13 mouse cellular contexts compared by ENCODE assay signal in the genomic region with DNA sequence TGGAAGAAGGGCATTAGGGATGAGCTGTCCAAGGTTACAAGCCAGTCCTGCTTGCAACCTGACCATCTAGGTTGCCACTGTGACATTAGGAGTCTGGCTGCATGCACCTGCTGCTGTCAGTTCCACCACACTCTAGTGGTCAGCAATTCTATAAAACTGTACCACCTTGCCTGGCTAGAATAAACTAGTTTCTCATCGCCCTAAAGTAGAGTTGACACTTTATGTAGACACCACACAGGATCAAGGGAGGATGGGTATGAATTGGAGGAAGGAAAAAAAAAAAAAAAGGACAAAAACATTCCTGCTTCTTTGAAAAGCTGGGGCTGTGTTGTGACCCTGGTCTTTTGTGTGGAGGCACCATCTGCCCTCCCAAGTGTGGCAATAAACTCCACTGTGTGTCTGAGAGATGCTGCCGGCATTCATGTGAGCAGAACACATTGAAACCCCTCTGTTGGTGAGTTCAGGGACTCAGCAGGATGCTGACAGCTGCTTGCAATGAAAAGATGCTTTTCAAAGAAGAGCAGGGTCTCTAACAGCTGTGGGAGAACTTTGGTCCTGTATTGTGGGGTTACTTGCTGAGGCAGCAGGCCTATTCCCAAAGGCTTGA. TPM values are rescaled to one million over a fixed set of nuclear protein-coding genes. Genes with fewer than 3 reads are reported as not detected.
DNase-seq lines count a peak whose midpoint lies in the region; ATAC-seq and TF ChIP-seq lines count a peak whose summit lies in the region.
"Had no signal": no experiment of that assay in that cellular context is flagged by ENCODE, and none has a peak within 500 bp of the region (broad histone marks: within the 10 kb centered on the region; RNA-seq: fewer than 3 reads in every experiment).

No protein-coding gene starts in this region.

- H3K79me2 ChIP-seq in C2C12 (ENCODE audit: control insufficient read depth, insufficient read depth): no peaks in the 10 kb centered on the region

- no peak overlapping the region for H3ac ChIP-seq in C2C12 (ENCODE audit: control insufficient read depth, insufficient read length, low read depth)

- H3K4me3 ChIP-seq in C2C12 (ENCODE audit: insufficient read depth, poor library complexity, severe bottlenecking): no peak overlapping the region
- no peak overlapping the region for H3K4me3 ChIP-seq in hindbrain, postnatal 0 days (ENCODE audit: low read length)
- no peak overlapping the region for H3K4me3 ChIP-seq in midbrain, embryonic 13.5 days (replicated peaks)

- no peak overlapping the region for H3K27ac ChIP-seq in hindbrain, postnatal 0 days
- no peak overlapping the region; the same call in 1 of the 2 replicates for H3K27ac ChIP-seq in midbrain, embryonic 13.5 days

- no peaks in the 10 kb centered on the region for H3K4me1 ChIP-seq in hindbrain, postnatal 0 days (ENCODE audit: insufficient read depth, low read length)
- H3K4me1 ChIP-seq in midbrain, embryonic 13.5 days (replicated peaks): peaks cover 7% of the 10 kb centered on the region; the same call in 1 of the 2 replicates

- TF ChIP-seq CTCF in C2C12 (IDR thresholded peaks at IDR 0.05; ENCODE audit: control insufficient read depth, insufficient read depth, insufficient read length): no peak
- no peak for TF ChIP-seq CTCF in hindbrain, postnatal 0 days (IDR thresholded peaks at IDR 0.05; ENCODE audit: low read depth)

- 15% methylated on average over 2 of the region's 2 CpGs for WGBS in hindbrain, postnatal 0 days
- WGBS in midbrain, embryonic 13.5 days: 12% methylated on average over 2 of the region's 2 CpGs

- H3K9ac ChIP-seq in hindbrain, postnatal 0 days (replicated peaks; ENCODE audit: low read length): no peak overlapping the region
- no peak overlapping the region for H3K9ac ChIP-seq in midbrain, embryonic 13.5 days (replicated peaks)

- peak; percentile 32 for DNase-seq in Muller cell, postnatal 12 days (ENCODE audit: inconsistent ontology term)
- peak; percentile 15 for DNase-seq in hindbrain, postnatal 0 days (ENCODE audit: low spot score)
- DNase-seq in adrenal gland, adult 2 months: no peak
- DNase-seq in urinary bladder, postnatal 10 days (ENCODE audit: low spot score): no peak
- DNase-seq in urinary bladder, postnatal 36 days (ENCODE audit: low spot score in 2 of 2): no peak
- no peak for DNase-seq in kidney, postnatal 14 days
- DNase-seq: cerebellum, postnatal 25 days; heart, postnatal 36 days; kidney, postnatal 10 days; lung, adult 2 months; thymus, postnatal 25 days had no signal

- H3K36me3 ChIP-seq in C2C12 (ENCODE audit: control insufficient read depth, insufficient read depth): no peaks in the 10 kb centered on the region
- no peaks in the 10 kb centered on the region for H3K36me3 ChIP-seq in hindbrain, postnatal 0 days (ENCODE audit: insufficient read depth, low read length)
- no peaks in the 10 kb centered on the region for H3K36me3 ChIP-seq in midbrain, embryonic 13.5 days

- no peak overlapping the region for H3K4me2 ChIP-seq in hindbrain, postnatal 0 days (ENCODE audit: low read depth, low read length)
- no peak overlapping the region for H3K4me2 ChIP-seq in midbrain, embryonic 13.5 days (replicated peaks)

- ATAC-seq in hindbrain, postnatal 0 days: 0 out of 2 replicates have a peak, but pooled peaks have one; percentile 43
- ATAC-seq in midbrain, embryonic 13.5 days: peak; percentile 53

- no peaks in the 10 kb centered on the region for H3K79me3 ChIP-seq in C2C12 (ENCODE audit: low read depth)

- no peaks in the 10 kb centered on the region for H3K9me3 ChIP-seq in hindbrain, postnatal 0 days (ENCODE audit: low read length)
- H3K9me3 ChIP-seq in midbrain, embryonic 13.5 days: no peaks in the 10 kb centered on the region

- no peaks in the 10 kb centered on the region for H3K27me3 ChIP-seq in C2C12 (ENCODE audit: control insufficient read depth, insufficient read depth, insufficient read length)
- H3K27me3 ChIP-seq in hindbrain, postnatal 0 days (ENCODE audit: insufficient read depth, low read length): no peaks in the 10 kb centered on the region
- H3K27me3 ChIP-seq in midbrain, embryonic 13.5 days: no peaks in the 10 kb centered on the region

TF ChIP-seq in C2C12, 6 proteins besides CTCF, POLR2A, EP300 and RAD21:
- TF ChIP-seq CEBPB (IDR thresholded peaks at IDR 0.05; ENCODE audit: low read depth) (no peak), FOSL1 (IDR thresholded peaks at IDR 0.05; ENCODE audit: insufficient read depth, low read length, poor library complexity, severe bottlenecking) (no peak), MAX (IDR thresholded peaks at IDR 0.05) (no peak), MYOD1 (IDR thresholded peaks at IDR 0.05; ENCODE audit: control insufficient read depth, insufficient read length, low read depth) (peak; percentile 52), MYOG (IDR thresholded peaks at IDR 0.05; ENCODE audit: control insufficient read depth, extremely low read depth, insufficient read length) (no peak)

RNA-seq across cellular contexts. Expression of a gene that starts 14.7 kb away (rescaled TPM):
- 30.9 TPM for polyA plus RNA-seq in C2C12 (2012; fragmentation: generic; extraction: Trizol)
- 212 and 244 TPM in 2 replicates for total RNA-seq in hindbrain, postnatal 0 days (2014; rRNA removed)
- 204 and 219 TPM in 2 replicates for polyA plus RNA-seq in hindbrain, postnatal 0 days (2015; fragmentation: Nextera tagmentation; extraction: Ambion mirVana)
- 242 and 259 TPM in 2 replicates for polyA plus RNA-seq in midbrain, embryonic 13.5 days (2015; fragmentation: Nextera tagmentation; extraction: Ambion mirVana)
- total RNA-seq in adrenal gland, adult 2 months (2021): 10 to 100 TPM; 67.9 to 69.7 TPM
- polyA plus RNA-seq in adrenal gland, adult 2 months (2012; rRNA removed): 24.1 and 30.1 TPM in 2 replicates

RNA-seq across cellular contexts. Expression of a gene that starts 54.0 kb away (rescaled TPM):
- polyA plus RNA-seq in C2C12 (2012; fragmentation: generic; extraction: Trizol): not detected
- total RNA-seq in hindbrain, postnatal 0 days (2014; rRNA removed): 0.47 TPM in 1 of 2 replicates, not detected in the other
- polyA plus RNA-seq in hindbrain, postnatal 0 days (2015; fragmentation: Nextera tagmentation; extraction: Ambion mirVana): 0.33 and 0.58 TPM in 2 replicates
- polyA plus RNA-seq in midbrain, embryonic 13.5 days (2015; fragmentation: Nextera tagmentation; extraction: Ambion mirVana): 0.23 and 0.34 TPM in 2 replicates
- total RNA-seq in adrenal gland, adult 2 months (2021): under 1 TPM; 0.23 to 0.73 TPM
- polyA plus RNA-seq in adrenal gland, adult 2 months (2012; rRNA removed): 0.37 TPM in 1 of 2 replicates, not detected in the other

RNA-seq across cellular contexts. Expression of a gene that starts 57.5 kb away (rescaled TPM):
- 18.6 TPM for polyA plus RNA-seq in C2C12 (2012; fragmentation: generic; extraction: Trizol)
- 25.0 and 45.6 TPM in 2 replicates for total RNA-seq in hindbrain, postnatal 0 days (2014; rRNA removed)
- 46.2 and 48.2 TPM in 2 replicates for polyA plus RNA-seq in hindbrain, postnatal 0 days (2015; fragmentation: Nextera tagmentation; extraction: Ambion mirVana)
- polyA plus RNA-seq in midbrain, embryonic 13.5 days (2015; fragmentation: Nextera tagmentation; extraction: Ambion mirVana): 59.8 and 60.2 TPM in 2 replicates
- 10 to 100 TPM; 33.7 to 40.5 TPM for total RNA-seq in adrenal gland, adult 2 months (2021)
- 7.9 and 8.4 TPM in 2 replicates for polyA plus RNA-seq in adrenal gland, adult 2 months (2012; rRNA removed)

Comparison
In these comparisons a context has a peak if more than half of its experiments do, and no peak if none do; other contexts are left out.
1. DNase-seq: peak in Muller cell, postnatal 12 days (single experiment) and hindbrain, postnatal 0 days (single experiment); none in adrenal gland, adult 2 months (single experiment), urinary bladder, postnatal 10 days (single experiment), urinary bladder, postnatal 36 days (0 of 2) and kidney, postnatal 14 days (single experiment).